Mouse (Mus musculus) liver, embryonic 14.5 days (tissue): ENCODE measurements around the gene 1700028J19Rik. TPM values are rescaled to one million over a fixed set of nuclear protein-coding genes. Genes with fewer than 3 reads are reported as not detected.

Experiments used
- ATAC-seq: fragments of 200-750 bp; cut with Nextera tagmentation; 2 replicates; pipeline ENCODE4 v1.8.0; 2017; ENCODE audit warnings: moderate number of reproducible peaks, mild to moderate bottlenecking, moderate library complexity; ENCODE audit not compliant: insufficient read depth
- DNase-seq, 3 experiments: peaks; one replicate each; pipeline ENCODE4 v3.0.0-alpha.2; 2012 to 2013; ENCODE audit warnings: low read depth in 3 of 3, low spot score in 3 of 3
- H3K27ac ChIP-seq: fragments of 300-500 bp; sonication (generic); 2 replicates; pipeline ENCODE4 v1.5.1; 2014; ENCODE audit warnings: moderate library complexity, mild to moderate bottlenecking, control low read depth, inconsistent platforms
- H3K27me3 ChIP-seq: fragments of 300-500 bp; sonication (generic); 2 replicates; pipeline ENCODE4 v1.6.1; 2014; ENCODE audit warnings: mild to moderate bottlenecking, low read length, moderate library complexity; ENCODE audit not compliant: control insufficient read depth, insufficient read depth
- H3K36me3 ChIP-seq: fragments of 300-500 bp; sonication (generic); replicated peaks from 2 replicates; pipeline ENCODE4 v1.6.1; 2014; ENCODE audit warnings: low read depth; ENCODE audit not compliant: control insufficient read depth, insufficient read depth
- H3K4me1 ChIP-seq, 2 experiments: fragments of 200-500 bp in 1 of 2; fragments of 300-500 bp in 1 of 2; sonication (generic) in 1 of 2; replicated peaks; 2 replicates each; pipeline ENCODE4 v1.6.1; 2012 to 2014; ENCODE audit warnings: antibody characterized with exemption in 1 of 2, inconsistent platforms in 1 of 2, low read length in 1 of 2; ENCODE audit not compliant: control insufficient read depth in 2 of 2, insufficient read depth in 2 of 2
- H3K4me2 ChIP-seq: fragments of 300-500 bp; sonication (generic); 2 replicates; pipeline ENCODE4 v1.6.1; 2014; ENCODE audit warnings: low read depth, mild to moderate bottlenecking, control low read depth, moderate library complexity
- H3K4me3 ChIP-seq, 2 experiments: fragments of 200-500 bp in 1 of 2; fragments of 300-500 bp in 1 of 2; sonication (generic) in 1 of 2; 2 replicates each; pipeline ENCODE4 v1.5.1; 2012 to 2014; ENCODE audit warnings: low read depth in 2 of 2, low read length in 2 of 2, mild to moderate bottlenecking in 2 of 2, control low read depth in 1 of 2, inconsistent platforms in 1 of 2, moderate library complexity in 1 of 2; ENCODE audit not compliant: insufficient read depth in 1 of 2
- H3K9ac ChIP-seq: fragments of 300-500 bp; sonication (generic); replicated peaks from 2 replicates; pipeline ENCODE4 v1.6.1; 2014; ENCODE audit warnings: mild to moderate bottlenecking, control low read depth, moderate library complexity
- H3K9me3 ChIP-seq: fragments of 300-500 bp; sonication (generic); 2 replicates; pipeline ENCODE4 v1.6.1; 2016; ENCODE audit warnings: low read length, mixed read lengths; ENCODE audit not compliant: control insufficient read depth
- CTCF ChIP-seq: IDR thresholded peaks from 2 replicates; pipeline ENCODE4 v1.5.1; 2016; ENCODE audit warnings: antibody characterized with exemption, low read depth, control low read depth
- EP300 ChIP-seq: IDR thresholded peaks from 2 replicates; pipeline ENCODE4 v1.6.1; 2016; ENCODE audit warnings: antibody characterized with exemption, low read depth
- WGBS: fragments of 180-500 bp; shearing (Covaris S2); extraction: QIAGEN DNeasy Blood & Tissue Kit; methylation state at CpG from one replicate; pipeline ENCODE4 v1.1.7; 2014; ENCODE audit not compliant: insufficient replicate concordance; 5-methylcytosine and 5-hydroxymethylcytosine counted together
- polyA plus RNA-seq, 2 experiments: library from polyadenylated mRNA; depleted of rRNA in 1 of 2; stranded (reverse) in 1 of 2; unstranded in 1 of 2; fragments of >200 nt; fragmentation: Nextera tagmentation in 1 of 2; extraction: Ambion mirVana in 1 of 2; gene quantifications; 2 replicates each; pipeline versions ENCODE4 v1.2.1 to v1.2.3; 2012 to 2014

The 1700028J19Rik gene
- polyA plus RNA-seq, 2 experiments, result 0.97 to 1.3 TPM

GRCm38 (mm10) chr7:44273446-44273845 is 27.0 kb upstream of the 1700028J19Rik start:
- ATAC-seq (no peak), DNase-seq (no peak)
- H3K4me3 ChIP-seq, result no peak overlapping the region
- no peak overlapping the region for H3K9ac ChIP-seq
- H3K27ac ChIP-seq, result no peak overlapping the region
- no peak overlapping the region for H3K4me2 ChIP-seq
- TF ChIP-seq EP300 (no peak), CTCF (no peak)
- 47% methylated on average over 7 of the region's 7 CpGs for WGBS
- no peaks in the 10 kb centered on the region for H3K36me3 ChIP-seq
- H3K9me3 ChIP-seq, result no peaks in the 10 kb centered on the region
- no peaks in the 10 kb centered on the region; the same call in 1 of the 2 replicates for H3K27me3 ChIP-seq
- H3K4me1 ChIP-seq, result no peaks in the 10 kb centered on the region

- Histone ChIP-seq H3K4me2 (no peak overlapping the region), H3K27ac (no peak overlapping the region), H3K9me3 (no peaks in the 10 kb centered on the region), H3K9ac (no peak overlapping the region), H3K4me1 (no peaks in the 10 kb centered on the region), H3K36me3 (no peaks in the 10 kb centered on the region), H3K27me3 (no peaks in the 10 kb centered on the region; the same call in 1 of the 2 replicates), H3K4me3 (no peak overlapping the region)
- WGBS, result 52% methylated on average over 7 of the region's 7 CpGs
- DNase-seq (no peak), ATAC-seq (no peak)
- TF ChIP-seq CTCF (no peak), EP300 (no peak)
Measured at GRCm38 (mm10) chr7:44272546-44272945, 26.1 kb upstream of the 1700028J19Rik start.

DNA sequence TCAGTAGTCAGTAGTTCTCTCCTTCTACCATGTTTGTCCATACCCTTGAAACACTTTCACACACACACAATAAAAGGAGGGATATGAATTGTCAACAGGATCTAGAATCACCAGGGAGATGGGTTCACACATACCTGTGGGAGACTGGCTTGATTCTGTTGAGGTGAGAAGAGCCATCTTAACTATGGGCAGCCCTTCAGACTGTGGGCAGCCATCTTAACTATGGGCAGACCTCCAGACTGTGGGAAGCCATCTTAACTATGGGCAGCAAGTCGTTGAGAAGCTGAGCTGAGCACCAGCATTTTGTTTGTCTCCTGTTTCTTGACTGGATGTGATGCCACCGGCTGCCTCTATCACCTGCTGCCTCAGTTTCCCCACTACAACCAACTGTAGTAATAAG is 24.8 kb upstream of the 1700028J19Rik start:
- WGBS, result 51% methylated on average over 2 of the region's 2 CpGs
- no peak for TF ChIP-seq EP300
- no peak for TF ChIP-seq CTCF
- Histone ChIP-seq H3K9ac (no peak overlapping the region), H3K4me1 (no peaks in the 10 kb centered on the region), H3K4me3 (no peak overlapping the region), H3K27ac (no peak overlapping the region), H3K27me3 (no peaks in the 10 kb centered on the region; the same call in 1 of the 2 replicates), H3K4me2 (no peak overlapping the region), H3K36me3 (no peaks in the 10 kb centered on the region), H3K9me3 (no peaks in the 10 kb centered on the region)
- DNase-seq (no peak), ATAC-seq (no peak)

GRCm38 (mm10) chr7:44269397-44269796 is 22.9 kb upstream of the 1700028J19Rik start:
- ATAC-seq, result no peak
- WGBS, result 34% methylated on average over 2 of the region's 2 CpGs
- no peaks in the 10 kb centered on the region; the same call in 1 of the 2 replicates for H3K27me3 ChIP-seq
- no peak for DNase-seq
- no peak overlapping the region for H3K4me3 ChIP-seq
- no peak overlapping the region for H3K27ac ChIP-seq
- H3K4me1 ChIP-seq, result no peaks in the 10 kb centered on the region
- no peaks in the 10 kb centered on the region for H3K9me3 ChIP-seq
- H3K9ac ChIP-seq, result no peak overlapping the region
- H3K4me2 ChIP-seq, result no peak overlapping the region
- no peaks in the 10 kb centered on the region for H3K36me3 ChIP-seq
- TF ChIP-seq EP300, result no peak
- no peak for TF ChIP-seq CTCF

GRCm38 (mm10) chr7:44268117-44268516 is 21.6 kb upstream of the 1700028J19Rik start:
- ATAC-seq (no peak), DNase-seq (no peak)
- Histone ChIP-seq H3K4me1 (no peaks in the 10 kb centered on the region), H3K9ac (no peak overlapping the region), H3K27me3 (no peaks in the 10 kb centered on the region; the same call in 1 of the 2 replicates), H3K36me3 (no peaks in the 10 kb centered on the region), H3K4me3 (no peak overlapping the region), H3K27ac (no peak overlapping the region), H3K9me3 (no peaks in the 10 kb centered on the region), H3K4me2 (no peak overlapping the region)
- TF ChIP-seq EP300 (no peak), CTCF (no peak)
- 59% methylated on average over 11 of the region's 11 CpGs for WGBS
